Mouse (Mus musculus): ENCODE data around the gene Lrrc71. TPM values are rescaled to one million over a fixed set of nuclear protein-coding genes. Genes with fewer than 3 reads are reported as not detected.

Gene Lrrc71
- polyA plus RNA-seq, 1 experiment, result 0.40 TPM

GRCm38 (mm10) chr3:87764506-87764905 lies 16.1 kb upstream of the Lrrc71 start:
- peak in 1 of 2 experiments; percentile 23 for DNase-seq (ENCODE audit: extremely low spot score in 1 of 2, low spot score in 1 of 2)

- DNase-seq (ENCODE audit: extremely low spot score in 1 of 2, low spot score in 1 of 2), result peak; percentile 67 to 90
Measured at GRCm38 (mm10) chr3:87763683-87764289, 15.4 kb upstream of the Lrrc71 start.

- no peak for DNase-seq (ENCODE audit: extremely low spot score in 1 of 2, low spot score in 1 of 2)
Measured at GRCm38 (mm10) chr3:87763202-87763601, 14.8 kb upstream of the Lrrc71 start.

- no peak for DNase-seq (ENCODE audit: extremely low spot score in 1 of 2, low spot score in 1 of 2)
Measured at GRCm38 (mm10) chr3:87761408-87762375, 13.3 kb upstream of the Lrrc71 start.

GRCm38 (mm10) chr3:87758641-87759040 lies 10.2 kb upstream of the Lrrc71 start:
- DNase-seq (ENCODE audit: extremely low spot score in 1 of 2, low spot score in 1 of 2), result no peak

- no peak for DNase-seq (ENCODE audit: extremely low spot score in 1 of 2, low spot score in 1 of 2)
Measured at GRCm38 (mm10) chr3:87756488-87756887, 8.1 kb upstream of the Lrrc71 start.

- peak; percentile 56 to 93 for DNase-seq (ENCODE audit: extremely low spot score in 1 of 2, low spot score in 1 of 2)
Measured at GRCm38 (mm10) chr3:87755964-87756363, 7.5 kb upstream of the Lrrc71 start.

- no peak for DNase-seq (ENCODE audit: extremely low spot score in 1 of 2, low spot score in 1 of 2)
Measured at GRCm38 (mm10) chr3:87753829-87754228, 5.4 kb upstream of the Lrrc71 start.

- no peak for DNase-seq (ENCODE audit: extremely low spot score in 1 of 2, low spot score in 1 of 2)
Measured at GRCm38 (mm10) chr3:87752567-87752966, 4.1 kb upstream of the Lrrc71 start.

- DNase-seq (ENCODE audit: extremely low spot score in 1 of 2, low spot score in 1 of 2), result no peak
Measured at GRCm38 (mm10) chr3:87749977-87750376, 1.6 kb upstream of the Lrrc71 start.

- peak in 1 of 2 experiments; percentile 74 for DNase-seq (ENCODE audit: extremely low spot score in 1 of 2, low spot score in 1 of 2)
Measured at GRCm38 (mm10) chr3:87749036-87749435, 611 bp upstream of the Lrrc71 start.

GRCm38 (mm10) chr3:87745036-87745659 lies 3.3 kb downstream of the Lrrc71 start:
- DNase-seq (ENCODE audit: extremely low spot score in 1 of 2, low spot score in 1 of 2), result no peak

GRCm38 (mm10) chr3:87743927-87744326 lies 4.5 kb downstream of the Lrrc71 start:
- DNase-seq (ENCODE audit: extremely low spot score in 1 of 2, low spot score in 1 of 2), result no peak

GRCm38 (mm10) chr3:87742735-87743134 lies 5.7 kb downstream of the Lrrc71 start:
- DNase-seq (ENCODE audit: extremely low spot score in 1 of 2, low spot score in 1 of 2), result no peak

GRCm38 (mm10) chr3:87742013-87742412 lies 6.4 kb downstream of the Lrrc71 start:
- DNase-seq (ENCODE audit: extremely low spot score in 1 of 2, low spot score in 1 of 2), result no peak

GRCm38 (mm10) chr3:87738906-87739305 lies 9.5 kb downstream of the Lrrc71 start:
- no peak for DNase-seq (ENCODE audit: extremely low spot score in 1 of 2, low spot score in 1 of 2)

- no peak for DNase-seq (ENCODE audit: extremely low spot score in 1 of 2, low spot score in 1 of 2)
Measured at GRCm38 (mm10) chr3:87735335-87735734, 13.1 kb downstream of the Lrrc71 start.

- no peak for DNase-seq (ENCODE audit: extremely low spot score in 1 of 2, low spot score in 1 of 2)
Measured at GRCm38 (mm10) chr3:87733984-87734761, 14.3 kb downstream of the Lrrc71 start.

GRCm38 (mm10) chr3:87733098-87733497 lies 15.3 kb downstream of the Lrrc71 start:
- no peak for DNase-seq (ENCODE audit: extremely low spot score in 1 of 2, low spot score in 1 of 2)

GRCm38 (mm10) chr3:87728696-87729095 lies 19.7 kb downstream of the Lrrc71 start:
- no peak for DNase-seq (ENCODE audit: extremely low spot score in 1 of 2, low spot score in 1 of 2)

Data from frontal cortex, adult 2 months (tissue).